Mouse (Mus musculus) ES-CJ7 (cell line): Measurements from ENCODE around the gene Atp13a2.

Experiments used
- DNase-seq: peaks from one replicate; pipeline ENCODE4 v3.0.0; 2011; ENCODE audit warnings: low read depth, low spot score

Atp13a2 gene

GRCm38 (mm10) chr4:140961467-140962206, 25.0 kb upstream of the Atp13a2 start:
- peak; percentile 53 for DNase-seq

- no peak for DNase-seq
These were observed 24.3 kb upstream of the Atp13a2 start for GRCm38 (mm10) chr4:140962207-140962909.

GRCm38 (mm10) chr4:140962950-140963349, 23.7 kb upstream of the Atp13a2 start:
- DNase-seq, result peak; percentile 69

DNA sequence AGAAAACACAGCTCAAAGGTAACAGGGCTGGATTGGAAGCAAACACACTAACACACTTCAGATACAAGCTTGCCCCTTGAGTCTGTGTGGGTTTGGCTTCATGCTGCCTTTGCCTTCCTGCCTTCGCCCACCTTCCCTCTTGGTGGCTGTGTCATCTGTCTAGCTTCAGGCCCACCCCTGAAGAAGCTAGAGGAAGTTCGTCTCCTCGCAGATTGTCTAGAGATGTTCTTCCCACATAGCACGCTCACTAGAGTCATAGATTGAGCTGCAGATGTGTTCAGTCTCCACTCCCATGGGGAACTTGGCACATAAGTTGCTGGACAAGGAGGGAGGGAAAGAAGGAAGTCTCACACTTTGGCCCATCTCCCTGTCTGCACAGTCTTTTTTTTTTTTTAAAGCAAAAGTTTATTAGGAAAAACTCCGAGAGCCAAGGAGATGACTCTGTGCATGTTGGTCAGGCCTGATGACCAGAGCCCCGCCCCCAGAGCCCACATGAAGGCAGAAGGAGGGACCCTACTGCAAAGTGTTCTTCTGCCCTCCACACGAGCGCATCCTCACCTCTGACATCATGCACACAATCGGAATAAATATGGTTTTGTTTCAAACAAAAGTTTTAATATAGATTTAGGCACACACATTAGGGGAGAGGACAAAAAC, 22.6 kb upstream of the Atp13a2 start:
- no peak for DNase-seq

GRCm38 (mm10) chr4:140964620-140965019, 22.1 kb upstream of the Atp13a2 start:
- DNase-seq, result peak; percentile 85

GRCm38 (mm10) chr4:140967386-140968159, 19.1 kb upstream of the Atp13a2 start:
- DNase-seq, result peak; percentile 44

DNA sequence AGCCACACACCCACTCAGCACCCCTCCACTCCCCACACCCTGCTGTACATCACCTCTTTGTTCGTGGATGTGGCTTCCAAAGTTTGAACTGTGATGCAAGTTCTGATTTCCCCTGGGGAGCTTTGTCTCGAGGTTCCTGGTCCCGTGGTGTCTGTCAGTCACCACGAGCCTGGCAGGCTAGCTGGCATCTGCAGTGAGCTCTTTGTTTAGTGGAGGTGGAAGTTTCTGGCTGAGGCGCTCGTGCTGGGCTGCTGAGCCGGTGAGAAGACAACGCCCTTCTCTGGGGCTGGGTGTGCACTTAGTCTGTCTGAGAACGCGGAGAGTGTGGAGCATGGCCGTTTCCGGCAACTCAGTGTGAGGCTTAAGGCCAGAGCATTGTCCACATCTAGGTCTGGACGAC, 15.0 kb upstream of the Atp13a2 start:
- no peak for DNase-seq

DNA sequence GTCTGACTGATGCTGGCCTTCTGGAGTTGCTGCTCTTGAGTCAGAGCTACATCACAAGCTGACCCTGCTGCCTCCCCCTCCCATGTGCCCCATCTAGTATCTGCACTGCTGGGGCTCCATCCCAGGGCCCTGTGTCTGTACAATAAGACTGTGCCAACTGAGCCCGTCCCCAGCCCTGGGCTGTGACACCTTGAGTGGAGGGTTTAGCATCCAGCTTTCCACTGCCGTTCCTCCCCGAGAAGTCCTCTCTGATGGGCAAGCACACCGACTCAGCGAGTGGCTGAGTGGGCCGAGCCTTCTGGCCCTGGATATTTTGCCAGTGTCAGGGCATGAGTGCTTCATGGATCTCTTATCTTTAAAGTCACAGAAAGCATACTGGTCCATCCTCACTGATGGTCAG, 12.3 kb upstream of the Atp13a2 start:
- DNase-seq, result no peak

DNA sequence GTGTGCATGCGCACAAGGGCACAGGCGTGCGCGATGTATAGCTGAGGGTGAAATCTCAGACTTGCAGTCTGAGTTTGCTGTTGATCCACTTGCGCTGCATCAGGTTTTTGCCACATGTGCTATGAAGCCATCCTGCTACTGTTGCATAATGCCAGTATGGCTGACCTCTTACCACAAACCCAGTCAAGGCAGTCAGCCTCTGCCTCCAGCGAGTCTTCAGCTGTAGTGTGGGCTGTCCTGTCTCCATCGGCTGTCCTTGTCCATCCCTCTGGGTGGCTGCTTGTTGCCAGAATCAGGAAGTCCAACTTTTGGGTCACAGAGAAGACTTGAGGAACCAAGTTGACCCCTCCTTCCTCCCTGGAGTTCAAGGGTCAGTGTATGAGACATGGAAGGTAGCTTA, 11.3 kb upstream of the Atp13a2 start:
- no peak for DNase-seq

DNA sequence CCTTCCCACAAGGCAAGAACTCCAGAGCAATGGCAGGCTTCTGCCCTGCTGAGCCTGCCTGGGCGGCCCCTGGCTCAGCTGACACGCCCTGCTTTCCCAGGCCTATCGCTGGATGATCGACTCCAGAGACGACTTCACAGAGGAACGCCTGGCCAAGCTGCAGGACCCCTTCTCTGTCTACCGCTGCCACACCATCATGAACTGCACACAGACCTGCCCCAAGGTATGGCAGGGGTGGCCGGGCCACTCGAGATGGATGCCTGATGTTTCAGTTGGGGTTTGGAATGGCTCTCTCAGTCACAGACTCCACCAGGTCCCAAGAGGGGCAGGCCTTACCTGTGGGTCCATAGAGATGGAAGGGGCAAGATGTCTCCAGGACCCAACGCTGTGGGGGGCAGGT, 9.4 kb upstream of the Atp13a2 start:
- DNase-seq, result no peak

GRCm38 (mm10) chr4:140977886-140978692, 8.6 kb upstream of the Atp13a2 start:
- no peak for DNase-seq

GRCm38 (mm10) chr4:140981605-140982004, 5.1 kb upstream of the Atp13a2 start:
- DNase-seq, result peak; percentile 76

DNA sequence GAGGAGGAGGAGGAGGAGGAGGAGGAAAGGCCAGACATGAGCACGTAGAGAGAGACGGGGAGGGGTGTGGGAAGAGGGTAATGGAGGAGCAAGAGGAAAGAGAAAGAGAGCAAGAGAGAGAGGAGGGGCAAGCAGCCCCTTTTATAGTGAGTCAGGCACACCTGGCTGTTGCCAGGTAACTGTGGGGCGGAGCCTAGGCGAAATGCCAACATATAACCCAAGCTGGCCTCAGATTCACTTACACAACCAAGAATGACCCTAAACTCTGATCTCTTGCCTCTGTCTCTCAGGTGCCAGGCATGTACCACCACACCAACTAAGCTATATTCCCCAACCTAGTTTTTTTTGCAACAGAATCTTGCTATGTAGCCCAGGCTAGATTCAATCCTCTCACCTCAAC, 3.9 kb upstream of the Atp13a2 start:
- DNase-seq, result no peak

GRCm38 (mm10) chr4:140983442-140983841, 3.2 kb upstream of the Atp13a2 start:
- peak; percentile 28 for DNase-seq

DNA sequence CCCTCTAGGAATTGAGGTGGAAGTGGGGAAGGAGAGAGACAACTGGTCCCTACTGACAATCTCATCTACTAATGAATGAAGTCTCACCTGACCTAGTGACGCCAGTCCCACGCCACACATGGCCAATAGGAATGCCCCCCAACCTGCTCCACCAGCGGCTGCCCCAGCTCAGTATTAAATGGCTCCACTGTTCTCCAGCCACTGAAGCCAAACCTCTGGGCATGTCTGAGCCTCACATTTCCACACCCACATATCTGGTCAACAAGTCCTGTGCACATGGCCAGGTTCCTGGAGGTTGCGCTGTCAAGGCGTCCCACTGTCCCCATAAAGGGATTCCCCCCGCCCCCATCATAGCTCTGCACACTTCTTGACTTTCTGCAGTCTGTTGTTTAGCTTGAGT, 2.1 kb upstream of the Atp13a2 start:
- DNase-seq, result no peak

- DNase-seq, result no peak
These were observed 506 bp upstream of the Atp13a2 start for GRCm38 (mm10) chr4:140986024-140986710.

DNA sequence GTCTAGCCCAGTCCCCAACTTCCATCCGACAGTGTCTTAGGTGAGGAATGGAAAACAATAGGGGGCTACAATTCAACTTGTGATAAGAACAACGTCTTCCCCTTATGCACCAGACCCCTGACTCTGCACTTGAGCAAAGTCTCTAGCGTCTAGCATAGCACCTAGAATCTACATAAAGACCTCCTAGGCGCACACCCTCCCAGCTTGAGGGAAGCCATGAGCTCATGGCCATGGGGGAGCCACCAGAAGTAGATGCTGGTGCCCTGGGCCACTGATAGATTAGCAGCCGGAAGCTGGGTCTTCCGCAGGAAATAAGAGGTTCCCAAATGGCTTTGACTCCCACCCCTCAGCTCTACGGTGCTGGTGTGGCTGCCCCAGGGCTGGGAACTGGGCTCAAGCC, 803 bp downstream of the Atp13a2 start:
- DNase-seq, result no peak

GRCm38 (mm10) chr4:140988706-140989290, 2.1 kb downstream of the Atp13a2 start:
- no peak for DNase-seq

DNA sequence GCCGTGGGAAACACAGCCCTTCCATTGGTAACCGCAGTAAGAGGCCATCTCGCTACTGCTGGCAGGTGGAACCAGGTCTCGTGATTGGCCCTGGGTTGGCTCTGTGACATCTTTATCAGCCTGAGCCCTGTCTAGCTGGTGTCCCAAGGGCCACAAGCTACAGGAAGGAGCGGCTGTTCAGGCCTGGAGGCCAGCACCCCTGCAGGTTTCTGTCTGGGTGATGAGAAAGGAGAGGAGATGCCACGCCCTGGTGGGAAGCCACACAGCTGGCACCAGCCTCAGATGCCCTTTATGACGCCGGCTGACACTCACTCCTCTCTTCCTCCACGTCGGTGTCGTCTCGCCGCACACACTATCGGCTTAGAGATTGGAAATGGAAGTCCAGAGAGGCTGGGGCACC, 2.8 kb downstream of the Atp13a2 start:
- DNase-seq, result no peak

DNA sequence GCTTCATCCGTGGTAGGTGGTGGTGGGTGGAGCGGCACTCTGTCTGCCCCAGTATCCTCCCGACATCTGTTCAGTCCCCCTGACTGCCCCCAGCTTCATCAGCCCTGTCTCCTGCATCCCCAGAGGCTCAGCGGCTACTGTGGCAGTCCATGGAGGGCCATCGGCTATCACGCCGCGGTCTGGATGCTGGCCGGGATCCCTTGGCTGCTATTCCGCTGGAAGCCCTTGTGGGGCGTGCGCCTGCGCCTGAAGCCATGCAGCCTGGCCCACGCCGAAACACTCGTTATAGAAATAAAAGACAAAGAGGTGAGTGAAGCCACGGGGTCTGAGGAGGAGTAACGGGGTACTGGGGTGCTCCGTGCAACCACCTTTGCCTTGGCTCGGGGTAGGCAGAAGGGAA, 5.5 kb downstream of the Atp13a2 start:
- DNase-seq, result no peak
